Mouse (Mus musculus) adrenal gland, adult 10 weeks (tissue): Measurements from ENCODE around the gene St7l. TPM values are rescaled to one million over a fixed set of nuclear protein-coding genes. Genes with fewer than 3 reads are reported as not detected.

Experiments used
- polyA plus RNA-seq: library from polyadenylated mRNA; stranded (reverse); fragments of 350-450 nt; fragmentation: Illumina TruSeq; extraction: RNeasy Lipid Tissue Mini Kit (QIAGEN cat#74804); gene quantifications from one replicate; pipeline ENCODE4 v1.2.3, GENCODE M21; 2014; ENCODE audit warnings: low read depth, low replicate concordance

The St7l gene
- 174 TPM for polyA plus RNA-seq

DNA sequence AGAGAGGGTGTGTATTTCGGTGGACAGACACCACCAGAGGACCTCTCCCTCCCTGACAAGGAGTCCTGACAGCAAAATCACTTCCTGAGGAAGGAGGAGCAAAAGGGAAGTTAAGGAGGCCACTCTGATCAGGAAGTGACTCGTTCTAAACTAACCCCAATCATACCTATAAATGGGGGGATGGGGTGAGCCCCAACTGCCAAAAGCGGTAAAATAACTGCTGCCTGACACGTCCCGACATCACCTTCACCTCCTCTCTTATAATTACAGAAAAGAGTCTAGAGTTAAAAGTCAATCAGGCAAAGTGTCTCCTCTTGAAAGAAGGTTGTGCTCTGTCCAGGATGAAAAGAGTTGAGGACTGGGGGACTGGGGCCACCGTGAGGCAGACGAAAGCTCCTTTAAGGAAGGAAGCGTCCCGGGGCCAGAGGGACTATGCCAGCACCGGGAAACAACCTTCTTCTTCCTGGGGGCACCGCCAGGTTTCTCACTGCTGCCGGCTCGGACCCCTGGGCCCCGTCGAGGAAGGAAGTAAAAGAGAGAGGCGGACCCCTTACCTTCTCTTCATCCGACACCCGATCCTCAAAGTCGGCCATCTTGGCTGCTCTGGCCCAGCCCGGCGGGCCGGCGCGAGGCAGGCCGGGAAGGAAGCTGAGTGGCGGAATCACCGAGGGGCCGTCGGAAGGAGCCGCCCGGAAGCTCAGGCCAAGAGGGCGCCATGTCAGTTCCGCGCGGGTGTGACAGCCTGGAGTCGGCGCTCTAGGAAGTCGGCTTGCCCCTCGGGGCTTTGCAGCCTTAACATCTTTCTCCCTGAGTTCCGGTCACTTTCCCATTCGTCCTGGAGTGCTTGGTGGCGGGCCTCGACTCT lies at the start of gene St7l, which contains the start of gene Capza1:
St7l (plus strand) TSS at position 220 of the 865 bp plus-strand sequence.
Capza1 (minus strand) TSS at position 720 of the 865 bp plus-strand sequence.

DNA sequence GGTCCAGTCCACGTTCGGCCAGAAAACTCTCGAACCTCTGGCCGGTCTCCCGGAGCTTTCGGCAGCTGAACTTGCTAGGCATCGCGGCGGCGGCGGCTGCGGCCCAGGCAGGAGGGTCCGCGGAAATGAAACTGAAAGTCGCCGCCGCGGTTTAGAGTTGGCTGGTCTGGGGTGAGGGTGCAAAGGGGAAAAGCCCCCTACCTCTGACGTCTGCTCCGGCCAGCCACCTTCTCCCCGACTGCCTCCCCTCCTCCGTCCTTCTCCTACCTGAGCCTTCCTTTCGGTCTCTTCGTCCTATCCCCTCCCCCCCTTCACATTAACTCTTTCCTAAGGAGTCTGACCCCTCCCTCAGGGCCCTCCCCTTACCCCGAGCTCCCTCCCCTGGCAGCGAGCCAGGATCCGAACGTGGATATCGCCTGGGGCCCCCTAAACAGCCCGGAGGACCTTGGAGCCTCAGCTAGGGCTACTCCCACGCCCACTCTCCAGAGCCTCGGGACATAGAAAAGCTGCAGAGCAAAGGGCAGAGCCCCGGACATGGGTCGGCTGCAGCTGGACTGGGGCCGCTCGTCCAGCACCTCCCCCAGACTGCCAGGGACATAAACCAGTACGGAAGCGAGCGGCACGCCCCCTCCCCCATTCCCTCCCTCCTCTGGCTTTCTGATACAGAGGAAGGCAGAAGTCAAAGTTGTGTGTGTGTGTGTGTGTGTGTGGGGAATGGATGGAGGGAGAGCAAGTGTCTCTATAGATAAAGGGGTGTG lies 45.6 kb upstream of the St7l start, which contains the start of gene Mov10:
Mov10 (minus strand) TSS at position 573 of the 758 bp plus-strand sequence.

GRCm38 (mm10) chr3:104961066-104962059 lies 97.6 kb downstream of the St7l start, which contains the start of gene Wnt2b:
Wnt2b (minus strand) TSS chr3:104961921.

Other genes with a start within 250 kb of the St7l start
- 43.1 TPM for gene Slc16a1, start 225.3 kb upstream of the St7l start, polyA plus RNA-seq
- not detected for gene Ppm1j, start 82.9 kb upstream of the St7l start, polyA plus RNA-seq
- 0.41 TPM for gene Fam19a3, start 82.2 kb upstream of the St7l start, polyA plus RNA-seq
- 11.2 TPM for gene Rhoc, start 75.6 kb upstream of the St7l start, polyA plus RNA-seq
- gene Mov10, start 45.4 kb upstream of the St7l start, polyA plus RNA-seq, result 1.2 TPM
- gene Capza1, start 500 bp downstream of the St7l start, polyA plus RNA-seq, result 264 TPM
- 15.4 TPM for gene Wnt2b, start 97.9 kb downstream of the St7l start, polyA plus RNA-seq
- 28.3 TPM for gene Cttnbp2nl, start 189.1 kb downstream of the St7l start, polyA plus RNA-seq
- not detected for gene 4930564D02Rik, start 202.8 kb downstream of the St7l start, polyA plus RNA-seq